Mouse (Mus musculus) skeletal muscle tissue, adult 2 months (tissue): ENCODE measurements around the gene Havcr2.
"Not testable (repeated sequence)": the region's sequence is repeated elsewhere in the genome, so short reads cannot be mapped to it uniquely, and the experiment has no call there.

ENCODE experiments used
- DNase-seq: peaks from one replicate; pipeline ENCODE4 v3.0.0-alpha.2; 2012; ENCODE audit warnings: low read depth, low spot score

Havcr2 gene

DNA sequence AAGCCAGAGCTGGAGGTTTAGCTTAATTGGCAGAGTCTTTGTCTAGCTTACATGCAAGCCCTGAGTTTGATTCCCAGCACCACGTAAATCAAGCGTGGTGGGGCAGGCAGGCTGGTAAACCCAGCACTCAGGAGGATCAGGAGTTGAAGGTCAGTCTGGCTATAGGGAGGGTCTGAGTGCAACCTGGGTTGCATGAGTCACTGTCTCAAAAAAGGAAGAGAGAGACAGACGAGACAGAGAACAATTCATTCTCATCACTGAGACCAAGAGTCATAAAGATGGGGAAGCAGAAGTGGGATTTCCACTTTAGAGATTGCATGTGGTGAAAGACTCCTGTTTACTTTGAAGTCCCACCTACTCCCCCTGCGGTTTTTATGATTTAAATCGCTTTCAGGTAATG lies 6.6 kb downstream of the Havcr2 start:
- DNase-seq, result no peak

DNA sequence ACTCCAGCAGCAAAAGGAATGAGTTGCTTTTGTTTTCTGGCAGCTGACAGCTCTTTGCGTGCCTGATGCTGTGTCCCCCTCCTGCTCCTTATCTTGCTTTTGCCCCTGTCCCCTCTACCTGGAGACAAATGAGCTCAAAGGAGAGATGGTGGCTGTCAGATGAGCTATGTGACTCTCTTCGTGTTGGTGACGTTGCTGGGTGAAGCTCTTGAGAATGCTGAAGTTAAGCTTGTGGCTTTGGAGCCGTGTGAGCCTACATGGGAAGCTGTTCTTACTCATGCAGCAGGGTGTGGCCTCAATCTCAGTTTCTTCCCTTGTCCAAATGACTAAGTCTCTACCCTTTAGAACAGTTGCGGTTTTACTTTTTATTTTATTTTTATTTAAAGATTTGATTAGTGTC lies 7.2 kb downstream of the Havcr2 start:
- DNase-seq, result peak; percentile 10

- no peak for DNase-seq
Measured at GRCm38 (mm10) chr11:46466878-46467277, 12.1 kb downstream of the Havcr2 start.

GRCm38 (mm10) chr11:46474220-46474619 lies 19.5 kb downstream of the Havcr2 start:
- no peak for DNase-seq

DNA sequence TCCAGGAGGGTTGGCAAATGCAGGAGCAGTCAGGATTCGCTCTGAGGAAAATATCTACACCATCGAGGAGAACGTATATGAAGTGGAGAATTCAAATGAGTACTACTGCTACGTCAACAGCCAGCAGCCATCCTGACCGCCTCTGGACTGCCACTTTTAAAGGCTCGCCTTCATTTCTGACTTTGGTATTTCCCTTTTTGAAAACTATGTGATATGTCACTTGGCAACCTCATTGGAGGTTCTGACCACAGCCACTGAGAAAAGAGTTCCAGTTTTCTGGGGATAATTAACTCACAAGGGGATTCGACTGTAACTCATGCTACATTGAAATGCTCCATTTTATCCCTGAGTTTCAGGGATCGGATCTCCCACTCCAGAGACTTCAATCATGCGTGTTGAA lies 24.6 kb downstream of the Havcr2 start:
- DNase-seq, result no peak

- DNase-seq, result peak; percentile 16
Measured at GRCm38 (mm10) chr11:46480517-46480916, 25.8 kb downstream of the Havcr2 start.

- no peak for DNase-seq
Measured at GRCm38 (mm10) chr11:46488231-46488630, 33.5 kb downstream of the Havcr2 start.

DNA sequence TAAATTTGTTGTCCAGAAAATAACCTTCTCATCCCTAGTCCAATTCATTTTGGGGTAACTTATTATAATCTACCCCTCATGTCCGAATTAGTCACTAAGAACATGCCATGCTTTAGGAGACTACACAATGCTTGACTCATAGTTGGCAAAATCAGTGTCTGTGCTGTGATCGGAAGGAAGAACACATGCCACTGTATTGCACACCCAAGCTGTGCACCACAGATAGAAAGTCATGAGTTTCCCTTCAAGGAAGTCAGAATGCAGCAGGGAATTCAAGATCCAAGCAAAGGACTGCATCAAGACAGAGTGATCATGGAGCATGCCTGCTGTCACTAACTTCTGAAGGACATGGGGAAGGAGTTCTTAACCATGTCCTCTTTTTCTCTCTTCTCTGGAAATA lies 33.9 kb downstream of the Havcr2 start:
- no peak for DNase-seq

DNA sequence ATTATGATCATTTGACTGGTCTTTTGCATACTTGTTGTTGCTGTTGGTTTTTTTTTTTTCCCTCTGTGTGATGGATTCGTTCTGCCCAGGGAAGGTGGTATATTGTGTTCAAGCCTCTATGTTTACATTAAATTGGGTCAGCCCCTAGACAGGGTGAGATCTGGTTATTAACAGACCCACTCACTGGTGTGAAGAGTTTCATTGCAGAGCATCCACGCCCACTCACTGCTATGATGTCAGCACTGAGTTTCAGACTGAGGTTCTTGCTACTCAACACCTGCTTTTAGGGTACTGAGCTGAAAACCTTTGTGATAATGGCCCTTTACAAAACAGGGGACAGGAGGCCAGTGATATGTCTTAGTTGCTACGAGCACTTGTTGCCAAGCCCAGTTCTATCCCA lies 52.4 kb downstream of the Havcr2 start:
- DNase-seq, result no peak

GRCm38 (mm10) chr11:46509900-46510299 lies 55.2 kb downstream of the Havcr2 start:
- DNase-seq, result no peak

- DNase-seq, result not testable (repeated sequence)
Measured at GRCm38 (mm10) chr11:46521341-46521740, 66.6 kb downstream of the Havcr2 start.

GRCm38 (mm10) chr11:46522719-46523118 lies 68.0 kb downstream of the Havcr2 start:
- no peak for DNase-seq

DNA sequence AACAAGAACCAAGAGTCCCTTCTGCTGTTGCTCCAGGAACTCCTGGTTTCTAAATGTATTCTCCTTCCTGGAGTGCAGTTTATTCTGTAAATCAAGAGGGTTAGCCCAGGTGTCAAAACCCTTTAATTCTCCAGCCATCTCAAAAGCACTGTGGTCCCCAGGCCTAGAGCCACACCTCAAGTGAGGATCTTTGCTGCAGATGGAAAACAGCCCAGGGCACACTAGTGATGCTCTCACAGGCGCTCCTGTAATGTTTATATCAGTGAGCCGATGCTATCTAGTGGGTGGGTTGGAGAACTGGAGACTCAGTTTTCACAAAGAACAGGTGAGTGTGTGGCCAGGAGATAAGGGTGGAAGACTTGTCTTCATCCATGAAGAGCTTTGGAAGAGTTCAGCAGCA lies 69.2 kb downstream of the Havcr2 start, which contains the start of gene Gm12169:
TSS of gene Gm12169 (plus strand) at position 301 of the 400 bp plus-strand sequence.
- DNase-seq, result no peak

- no peak for DNase-seq
Measured at GRCm38 (mm10) chr11:46530149-46530548, 75.4 kb downstream of the Havcr2 start.
